Mouse (Mus musculus) neural tube, embryonic 11.5 days (tissue): ENCODE measurements around the gene Scamp2. TPM values are rescaled to one million over a fixed set of nuclear protein-coding genes. Genes with fewer than 3 reads are reported as not detected.

Experiments used
- ATAC-seq: fragments of 200-750 bp; cut with Nextera tagmentation; 2 replicates; pipeline ENCODE4 v1.8.0; 2017; ENCODE audit warnings: moderate number of reproducible peaks, mild to moderate bottlenecking, moderate TSS enrichment, moderate library complexity; ENCODE audit not compliant: insufficient read depth, low FRiP score, low TSS enrichment
- DNase-seq: peaks from one replicate; pipeline ENCODE4 v3.0.0-alpha.2; 2015; ENCODE audit warnings: low spot score
- H3K27ac ChIP-seq: fragments of 300-500 bp; sonication (generic); 2 replicates; pipeline ENCODE4 v1.5.1; 2014; ENCODE audit warnings: low read depth, mild to moderate bottlenecking, low read length
- H3K27me3 ChIP-seq: fragments of 300-500 bp; sonication (generic); 2 replicates; pipeline ENCODE4 v1.6.1; 2014; ENCODE audit warnings: mild to moderate bottlenecking, low read length, mixed read lengths; ENCODE audit not compliant: control insufficient read depth, insufficient read depth
- H3K36me3 ChIP-seq: fragments of 300-500 bp; sonication (generic); 2 replicates; pipeline ENCODE4 v1.6.1; 2014; ENCODE audit warnings: mild to moderate bottlenecking, low read length, moderate library complexity, mixed read lengths; ENCODE audit not compliant: control insufficient read depth, insufficient read depth
- H3K4me1 ChIP-seq: fragments of 300-500 bp; sonication (generic); 2 replicates; pipeline ENCODE4 v1.6.1; 2014; ENCODE audit warnings: low read length, mixed read lengths; ENCODE audit not compliant: control insufficient read depth, insufficient read depth
- H3K4me2 ChIP-seq: fragments of 300-500 bp; sonication (generic); 2 replicates; pipeline ENCODE4 v1.6.1; 2014; ENCODE audit warnings: low read depth, mild to moderate bottlenecking, moderate library complexity
- H3K4me3 ChIP-seq: fragments of 300-500 bp; sonication (generic); 2 replicates; pipeline ENCODE4 v1.5.1; 2014; ENCODE audit warnings: low read depth, low read length
- H3K9ac ChIP-seq: fragments of 300-500 bp; sonication (generic); 2 replicates; pipeline ENCODE4 v1.6.1; 2014; ENCODE audit warnings: mild to moderate bottlenecking, low read length
- H3K9me3 ChIP-seq: fragments of 300-500 bp; sonication (generic); 2 replicates; pipeline ENCODE4 v1.6.1; 2016; ENCODE audit warnings: low read length; ENCODE audit not compliant: control insufficient read depth
- WGBS: fragments of 180-500 bp; shearing (Covaris S2); extraction: QIAGEN DNeasy Blood & Tissue Kit; methylation state at CpG from one replicate; pipeline ENCODE4 v1.1.7; 2014; 5-methylcytosine and 5-hydroxymethylcytosine counted together
- polyA plus RNA-seq: library from polyadenylated mRNA; unstranded; fragments of >200 nt; fragmentation: Nextera tagmentation; extraction: Ambion mirVana; gene quantifications from 2 replicates; pipeline ENCODE4 v1.2.1, GENCODE M21; 2014

Gene Scamp2
- polyA plus RNA-seq, 1 experiment from 2014 or later = 59.6 TPM

DNA sequence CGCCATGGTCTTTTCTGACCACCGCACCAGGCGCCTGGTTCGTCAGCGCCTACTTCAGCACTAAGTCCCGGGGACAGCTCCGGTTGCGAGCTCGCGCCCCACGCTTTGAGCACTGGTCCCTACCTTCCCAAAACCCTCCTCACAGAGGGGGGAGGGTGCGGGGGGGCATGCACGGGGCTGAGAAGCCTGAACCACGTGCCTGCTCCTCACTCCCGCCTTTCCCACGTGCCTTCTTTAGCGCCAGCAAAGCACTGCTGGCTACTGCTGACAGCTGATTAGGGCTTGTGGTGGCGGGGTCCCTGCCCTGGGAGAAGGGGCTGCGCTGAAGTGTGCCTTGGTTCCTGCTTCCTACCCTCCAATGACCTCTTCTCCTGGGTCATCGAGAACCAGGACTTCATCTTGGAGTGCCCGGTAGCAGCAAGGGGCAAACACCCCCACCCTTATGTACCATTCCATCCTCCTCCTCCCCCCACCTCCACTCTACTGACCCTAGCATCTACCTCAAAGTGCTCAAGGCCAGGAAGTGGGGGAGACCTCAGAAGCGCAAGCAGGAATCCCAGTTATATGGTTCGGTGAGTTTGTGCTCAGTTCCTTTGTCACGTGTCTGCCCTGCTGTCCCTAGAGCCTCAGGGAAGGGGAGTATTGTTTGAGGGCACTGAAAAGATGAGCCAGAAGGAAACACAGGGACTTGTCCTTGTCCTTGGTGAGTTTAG lies 45.6 kb downstream of the Scamp2 start, which contains the start of gene Cplx3:
Gene Cplx3 (minus strand): TSS at position 143 of the 713 bp plus-strand sequence.
- H3K27me3 ChIP-seq = peaks cover 2% of the 10 kb centered on the region; the same call in 1 of the 2 replicates

DNA sequence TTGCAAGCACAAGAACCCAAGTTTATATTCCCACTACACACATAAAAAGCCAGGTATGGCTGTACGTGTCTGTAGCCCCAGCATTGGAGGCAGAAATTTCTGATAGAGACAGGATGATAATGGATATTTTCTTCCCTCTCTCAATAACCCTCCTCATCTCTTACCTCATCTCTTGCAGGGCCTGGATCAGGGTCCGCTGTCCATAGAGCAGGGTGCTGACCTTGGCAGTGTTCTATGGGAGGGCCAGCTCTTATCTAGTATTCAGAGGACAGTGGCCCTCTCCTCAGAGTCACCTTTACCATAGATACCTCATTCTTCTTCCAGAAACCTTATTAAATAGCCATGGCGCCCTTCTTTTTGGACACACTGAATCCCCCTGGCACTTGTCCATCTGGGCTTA lies 49.1 kb downstream of the Scamp2 start:
- no peaks in the 10 kb centered on the region for H3K9me3 ChIP-seq
- WGBS = 64% methylated on average over 3 of the region's 3 CpGs
- no peak for ATAC-seq
- H3K9ac ChIP-seq = no peak overlapping the region
- H3K27me3 ChIP-seq = peaks cover 2% of the 10 kb centered on the region; the same call in 1 of the 2 replicates
- H3K4me3 ChIP-seq = no peak overlapping the region
- H3K4me1 ChIP-seq = no peaks in the 10 kb centered on the region
- DNase-seq = no peak
- H3K36me3 ChIP-seq = no peaks in the 10 kb centered on the region
- H3K27ac ChIP-seq = no peak overlapping the region
- no peak overlapping the region for H3K4me2 ChIP-seq

More for the DNA sequence above, 45.6 kb downstream of the Scamp2 start, which contains the start of gene Cplx3:
- WGBS = 6% methylated on average over 24 of the region's 24 CpGs
- Histone ChIP-seq H3K9me3 (no peaks in the 10 kb centered on the region), H3K4me1 (no peaks in the 10 kb centered on the region), H3K4me2 (no peak within 1 kb of the TSS), H3K36me3 (no peaks in the 10 kb centered on the region), H3K9ac (no peak within 1 kb of the TSS), H3K27ac (no peak within 1 kb of the TSS), H3K4me3 (no peak within 1 kb of the TSS)
- ATAC-seq = no peak
- peak; percentile 73 for DNase-seq

DNA sequence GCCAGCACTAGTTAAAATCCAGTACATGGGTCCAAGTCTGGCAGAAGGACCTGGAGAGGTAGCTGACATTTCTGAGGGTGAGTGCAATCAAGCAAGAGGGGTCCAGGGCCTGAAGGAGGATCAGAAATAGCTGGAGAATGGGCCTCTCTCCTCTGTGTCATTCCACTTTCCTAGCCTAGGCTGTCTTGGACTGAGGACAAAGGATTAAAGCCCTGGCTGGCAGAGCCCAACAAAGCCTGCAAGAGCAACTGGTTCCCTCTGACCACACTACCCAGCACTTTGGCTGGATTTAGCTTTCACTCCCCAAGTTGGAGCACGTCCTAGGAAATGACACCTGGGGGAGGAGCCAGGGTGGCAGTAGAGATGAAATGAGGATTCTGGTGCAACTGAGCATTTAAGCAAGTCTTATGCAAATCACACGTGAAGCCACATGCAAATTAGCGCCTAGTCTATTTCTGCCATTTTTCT lies 49.6 kb downstream of the Scamp2 start:
- no peak overlapping the region for H3K9ac ChIP-seq
- H3K27me3 ChIP-seq = peaks cover 2% of the 10 kb centered on the region; the same call in 1 of the 2 replicates
- H3K36me3 ChIP-seq = no peaks in the 10 kb centered on the region
- DNase-seq (no peak), ATAC-seq (no peak)
- WGBS = 53% methylated on average over 3 of the region's 3 CpGs
- no peak overlapping the region for H3K4me3 ChIP-seq
- no peaks in the 10 kb centered on the region for H3K4me1 ChIP-seq
- no peak overlapping the region for H3K4me2 ChIP-seq
- no peak overlapping the region for H3K27ac ChIP-seq
- H3K9me3 ChIP-seq = no peaks in the 10 kb centered on the region

DNA sequence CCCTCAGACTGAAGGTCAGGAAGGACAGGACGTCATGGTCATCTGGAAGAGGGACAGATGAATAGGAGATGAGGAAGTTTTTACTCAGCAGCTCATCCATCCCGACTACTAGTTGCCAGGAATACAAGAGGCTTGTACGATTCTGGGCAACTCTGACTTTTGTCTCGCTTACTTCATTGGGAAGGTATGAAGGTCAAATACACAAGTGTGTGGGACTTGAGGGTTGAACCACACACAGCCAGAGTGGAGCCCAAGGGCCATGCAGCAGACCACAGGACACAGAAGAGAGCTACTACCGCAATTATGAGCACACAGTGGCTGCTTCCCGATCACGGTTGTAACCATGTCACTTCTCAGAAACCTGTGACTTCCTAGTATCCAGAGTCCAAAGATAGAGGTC lies 51.8 kb downstream of the Scamp2 start:
- Histone ChIP-seq H3K4me2 (no peak overlapping the region), H3K27ac (no peak overlapping the region), H3K9ac (no peak overlapping the region), H3K9me3 (no peaks in the 10 kb centered on the region), H3K4me3 (no peak overlapping the region), H3K36me3 (no peaks in the 10 kb centered on the region), H3K27me3 (no peaks in the 10 kb centered on the region), H3K4me1 (no peaks in the 10 kb centered on the region)
- DNase-seq (no peak), ATAC-seq (no peak)
- 86% methylated on average over 7 of the region's 7 CpGs for WGBS

DNA sequence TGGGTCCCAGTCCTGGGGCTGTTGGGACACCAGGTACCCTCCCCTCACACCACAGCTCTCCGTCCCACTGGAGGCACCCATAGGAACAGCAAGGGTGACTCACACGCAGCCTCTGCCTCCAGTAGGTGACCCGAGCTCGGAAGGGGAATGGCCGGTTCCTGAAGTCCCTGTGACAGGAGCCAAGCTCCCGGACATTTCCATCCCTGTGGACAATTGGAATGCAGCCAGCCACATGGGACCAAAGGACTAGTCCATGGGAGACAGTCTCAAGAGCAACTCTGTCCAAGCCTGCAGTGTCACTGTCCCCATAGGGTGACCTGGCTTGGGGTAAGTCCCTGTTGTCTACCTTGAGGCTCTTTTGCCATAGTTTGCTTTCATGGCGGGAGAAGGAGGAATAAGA lies 53.2 kb downstream of the Scamp2 start:
- H3K27ac ChIP-seq = no peak overlapping the region
- no peak overlapping the region for H3K9ac ChIP-seq
- no peaks in the 10 kb centered on the region for H3K27me3 ChIP-seq
- ATAC-seq (no peak), DNase-seq (no peak)
- no peaks in the 10 kb centered on the region for H3K36me3 ChIP-seq
- H3K4me2 ChIP-seq = no peak overlapping the region
- WGBS = 87% methylated on average over 7 of the region's 7 CpGs
- no peaks in the 10 kb centered on the region for H3K4me1 ChIP-seq
- H3K4me3 ChIP-seq = no peak overlapping the region
- no peaks in the 10 kb centered on the region for H3K9me3 ChIP-seq

DNA sequence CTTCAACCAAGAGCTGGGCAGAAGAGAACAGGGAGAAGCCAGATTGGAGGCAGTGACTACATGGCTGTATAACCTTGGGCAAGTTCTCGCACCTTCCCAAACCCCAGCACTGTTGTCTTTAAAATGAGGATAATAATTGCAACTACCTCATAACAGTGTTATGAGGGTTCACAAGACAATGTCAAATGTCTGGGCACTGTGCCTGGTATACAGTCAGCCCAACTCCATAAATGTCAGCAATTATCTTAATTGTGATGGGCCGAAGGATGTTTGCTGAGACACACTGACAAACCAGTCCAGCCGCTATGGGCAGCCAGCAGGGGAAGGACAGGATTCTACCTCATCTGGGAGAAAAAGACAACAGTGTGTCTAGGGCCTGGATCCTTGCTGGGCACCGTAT lies 54.0 kb downstream of the Scamp2 start:
- Histone ChIP-seq H3K27ac (no peak overlapping the region), H3K4me1 (no peaks in the 10 kb centered on the region), H3K9ac (no peak overlapping the region), H3K4me3 (no peak overlapping the region), H3K9me3 (no peaks in the 10 kb centered on the region), H3K27me3 (no peaks in the 10 kb centered on the region), H3K4me2 (no peak overlapping the region), H3K36me3 (no peaks in the 10 kb centered on the region)
- 87% methylated on average over 4 of the region's 4 CpGs for WGBS
- no peak for ATAC-seq
- DNase-seq = no peak

DNA sequence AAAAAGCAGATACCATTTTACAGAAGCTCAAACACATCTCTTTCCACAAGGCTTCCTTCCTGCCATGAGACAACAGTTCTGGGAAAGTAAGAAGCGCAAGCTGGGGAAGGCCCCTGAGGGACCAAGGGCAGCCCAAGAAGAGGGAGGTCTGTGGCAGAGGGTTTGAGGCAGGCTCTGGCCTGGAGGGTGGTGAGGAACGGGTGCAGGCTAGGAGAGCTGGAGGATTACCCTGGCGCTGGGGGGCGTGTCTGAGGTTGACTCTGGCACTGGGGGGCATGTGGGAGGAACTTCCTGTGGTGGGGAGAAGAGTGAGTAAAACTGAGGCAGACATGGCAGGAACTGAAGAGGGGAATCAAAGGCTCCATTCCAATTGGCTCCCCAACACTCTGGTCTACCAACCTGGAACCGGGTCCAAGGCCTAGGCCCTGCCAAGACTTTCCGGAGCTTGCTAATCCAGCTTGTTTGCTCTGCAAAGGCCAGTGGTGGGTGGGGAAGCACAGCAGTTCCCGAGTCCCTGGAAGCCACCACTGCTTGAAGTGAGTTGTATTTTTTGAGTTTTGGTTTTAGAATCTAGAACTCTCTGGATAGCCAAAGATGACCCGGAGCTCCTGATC lies 56.9 kb downstream of the Scamp2 start:
- 81% methylated on average over 8 of the region's 8 CpGs for WGBS
- H3K9me3 ChIP-seq = no peaks in the 10 kb centered on the region
- no peak for ATAC-seq
- no peak overlapping the region for H3K9ac ChIP-seq
- H3K4me2 ChIP-seq = no peak overlapping the region
- no peaks in the 10 kb centered on the region for H3K36me3 ChIP-seq
- H3K4me3 ChIP-seq = no peak overlapping the region
- H3K27ac ChIP-seq = no peak overlapping the region
- no peaks in the 10 kb centered on the region for H3K27me3 ChIP-seq
- no peaks in the 10 kb centered on the region for H3K4me1 ChIP-seq
- DNase-seq = no peak

DNA sequence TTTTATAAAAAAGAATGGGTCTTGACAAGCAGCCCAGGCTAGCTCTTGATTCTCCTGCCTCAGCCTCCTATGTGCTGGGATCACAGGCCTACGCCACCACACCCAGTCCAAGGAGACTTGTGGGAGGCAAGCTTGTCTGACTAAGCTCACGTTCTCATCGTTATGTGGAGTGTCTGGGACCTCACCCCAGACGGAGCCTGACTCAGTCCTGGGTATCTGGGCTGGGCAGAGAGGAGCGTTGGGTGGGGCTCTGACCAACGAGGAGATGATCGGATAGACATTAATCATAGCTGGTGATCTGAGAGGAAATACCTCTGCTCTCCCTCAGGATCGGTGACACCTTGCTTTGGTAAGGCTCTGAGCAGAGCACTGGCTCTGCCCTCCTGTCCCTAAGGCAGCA lies 58.1 kb downstream of the Scamp2 start:
- Histone ChIP-seq H3K36me3 (no peaks in the 10 kb centered on the region), H3K4me3 (no peak overlapping the region), H3K27me3 (no peaks in the 10 kb centered on the region), H3K9ac (no peak overlapping the region), H3K4me1 (no peaks in the 10 kb centered on the region), H3K27ac (no peak overlapping the region), H3K9me3 (no peaks in the 10 kb centered on the region), H3K4me2 (no peak overlapping the region)
- DNase-seq = no peak
- ATAC-seq = no peak
- WGBS = 84% methylated on average over 8 of the region's 8 CpGs

DNA sequence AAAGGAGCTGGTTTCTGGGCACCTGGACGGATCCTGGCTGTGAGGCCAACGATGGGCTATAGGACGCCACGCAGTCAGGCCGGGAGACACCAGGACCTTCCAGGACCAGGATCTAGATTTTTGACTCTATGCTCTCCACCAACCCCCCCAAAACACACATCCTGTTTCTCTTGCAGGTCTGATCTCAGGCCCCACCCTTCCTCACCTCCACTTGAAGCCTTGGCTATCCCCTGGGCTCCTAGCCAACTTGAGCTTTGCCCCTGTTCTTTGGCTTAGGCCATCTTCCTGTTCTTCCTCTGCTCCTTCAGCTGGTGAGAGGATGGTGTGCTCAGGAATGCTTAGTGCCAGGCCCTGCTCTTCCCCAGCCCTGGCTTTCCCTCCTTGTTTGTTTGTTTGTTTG lies 59.9 kb downstream of the Scamp2 start, which contains the start of gene Lman1l:
Gene Lman1l (minus strand): TSS at position 101 of the 400 bp plus-strand sequence.
- Histone ChIP-seq H3K27me3 (no peaks in the 10 kb centered on the region), H3K4me2 (no peak within 1 kb of the TSS), H3K9me3 (no peaks in the 10 kb centered on the region), H3K27ac (no peak within 1 kb of the TSS), H3K36me3 (peaks cover under 1% of the 10 kb centered on the region; the same call in 1 of the 2 replicates), H3K4me1 (no peaks in the 10 kb centered on the region), H3K9ac (no peak within 1 kb of the TSS), H3K4me3 (no peak within 1 kb of the TSS)
- WGBS = 93% methylated on average over 5 of the region's 5 CpGs
- no peak for DNase-seq
- no peak for ATAC-seq
